ENCODE assay signal across 20 mouse cellular contexts in the genomic region with DNA sequence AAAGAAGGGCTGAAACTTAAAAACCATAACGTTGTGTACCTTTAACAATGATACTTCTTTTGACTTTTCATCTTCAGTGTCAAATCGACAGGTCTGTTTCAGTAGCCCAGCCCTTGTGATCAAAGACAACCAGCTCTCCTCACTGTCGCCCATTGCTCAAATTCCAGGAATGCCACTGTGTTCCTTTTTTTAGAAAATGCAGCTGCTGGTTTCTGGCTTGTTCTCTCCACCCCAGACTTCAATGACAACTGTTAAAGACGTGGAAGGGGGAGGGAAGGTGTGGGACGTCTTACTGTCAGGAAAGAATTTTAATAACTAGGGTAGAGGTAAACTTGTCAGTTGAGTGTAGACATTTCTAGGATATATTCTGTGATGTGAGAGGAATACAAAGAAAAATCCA. TPM values are rescaled to one million over a fixed set of nuclear protein-coding genes. Genes with fewer than 3 reads are reported as not detected.
DNase-seq lines count a peak whose midpoint lies in the region; ATAC-seq lines count a peak whose summit lies in the region.
"Had no signal": no experiment of that assay in that cellular context is flagged by ENCODE, and none has a peak within 500 bp of the region (broad histone marks: within the 10 kb centered on the region; RNA-seq: fewer than 3 reads in every experiment).

No protein-coding gene starts in this region.

- H3K4me2 ChIP-seq in heart, embryonic 14.5 days (ENCODE audit: low read length), result no peak overlapping the region
- H3K4me2 ChIP-seq: forebrain, embryonic 13.5 days; limb, embryonic 15.5 days; midbrain, embryonic 11.5 days; neural tube, embryonic 13.5 days had no signal

- no peaks in the 10 kb centered on the region for H3K9me3 ChIP-seq in heart, embryonic 14.5 days (ENCODE audit: control insufficient read depth, low read length)
- H3K9me3 ChIP-seq: forebrain, embryonic 13.5 days; limb, embryonic 15.5 days; neural tube, embryonic 13.5 days had no signal

- no peak overlapping the region; a peak in 1 of 4 replicates for H3K27ac ChIP-seq in heart, embryonic 14.5 days (replicated peaks in 1 of 2; ENCODE audit: control insufficient read depth in 1 of 2, insufficient read depth in 1 of 2, low read depth in 2 of 2, low read length in 2 of 2)
- H3K27ac ChIP-seq: forebrain, embryonic 13.5 days; hindbrain, postnatal 0 days; limb, embryonic 15.5 days; neural tube, embryonic 13.5 days had no signal

- intact Hi-C loops in left cerebral cortex, postnatal 36 days (cut with DNase I), result no loop called here

- H3K36me3 ChIP-seq in heart, embryonic 14.5 days (ENCODE audit: control insufficient read depth, insufficient read depth, low read length), result no peaks in the 10 kb centered on the region
- H3K36me3 ChIP-seq: limb, embryonic 15.5 days; neural tube, embryonic 13.5 days had no signal

- 33% methylated on average over 5 of the region's 5 CpGs for WGBS in heart, embryonic 14.5 days

- H3K4me3 ChIP-seq in heart, embryonic 14.5 days (ENCODE audit: control insufficient read depth in 1 of 2, insufficient read depth in 1 of 2, low read depth in 1 of 2, low read length in 2 of 2), result no peak overlapping the region
- H3K4me3 ChIP-seq: forebrain, embryonic 13.5 days; limb, embryonic 15.5 days; neural tube, embryonic 13.5 days had no signal

- ATAC-seq in heart, embryonic 14.5 days (ENCODE audit: insufficient number of reproducible peaks, insufficient read depth, low FRiP score, low read depth), result peak; percentile 64; the same call in 1 of the 2 replicates
- ATAC-seq: forebrain, embryonic 13.5 days; hindbrain, postnatal 0 days had no signal

- no peak overlapping the region for H3K9ac ChIP-seq in heart, embryonic 14.5 days (ENCODE audit: low read length)
- H3K9ac ChIP-seq: forebrain, embryonic 13.5 days; limb, embryonic 15.5 days; neural tube, embryonic 13.5 days had no signal

- no peaks in the 10 kb centered on the region for H3K4me1 ChIP-seq in heart, embryonic 14.5 days (ENCODE audit: control insufficient read depth in 2 of 2, insufficient read depth in 2 of 2, low read length in 2 of 2)
- H3K4me1 ChIP-seq: forebrain, embryonic 13.5 days; limb, embryonic 15.5 days; neural tube, embryonic 13.5 days had no signal

- no peaks in the 10 kb centered on the region for H3K27me3 ChIP-seq in heart, embryonic 14.5 days (ENCODE audit: control insufficient read depth, insufficient read depth, low read length)
- H3K27me3 ChIP-seq: CH12.LX; forebrain, embryonic 13.5 days; limb, embryonic 15.5 days; neural tube, embryonic 13.5 days had no signal

- DNase-seq in embryo, embryonic 10 days (ENCODE audit: low spot score), result peak; percentile 14
- no peak for DNase-seq in embryo, embryonic 9.5 days (ENCODE audit: extremely low spot score)
- DNase-seq in lung, postnatal 36 days, result peak; percentile 9
- no peak for DNase-seq in lung, adult 18-20 months
- DNase-seq in skeletal muscle tissue, adult 2 months (ENCODE audit: low read depth, low spot score), result peak; percentile 1
- no peak for DNase-seq in c-Kit-positive CD71-positive TER-119-positive erythroid progenitor cells, embryonic 14.5 days (ENCODE audit: low spot score)
- DNase-seq in left cerebral cortex, postnatal 36 days (ENCODE audit: low spot score in 2 of 2), result no peak
- DNase-seq: adrenal gland, postnatal 14 days; cerebellum, adult 2 months; kidney, adult 8-10 months; kidney, postnatal 25 days; lung, postnatal 4 days; right cerebral cortex, postnatal 14 days had no signal

RNA-seq across cellular contexts. Expression of a gene that starts 16.5 kb away (rescaled TPM):
- polyA plus RNA-seq in heart, embryonic 14.5 days (2014; fragmentation: Nextera tagmentation; extraction: Ambion mirVana), result 0.13 TPM in 1 of 2 replicates, not detected in the other
- under 1 TPM; 0.12 to 0.14 TPM for total RNA-seq in left cerebral cortex, postnatal 36 days (2021)
- total RNA-seq: hindbrain, postnatal 0 days had no signal
- polyA plus RNA-seq: hindbrain, postnatal 0 days had no signal

Comparison
In these comparisons a context has a peak if more than half of its experiments do, and no peak if none do; other contexts are left out.
1. DNase-seq: peak in embryo, embryonic 10 days (single experiment), lung, postnatal 36 days (single experiment) and skeletal muscle tissue, adult 2 months (single experiment); none in embryo, embryonic 9.5 days (single experiment), lung, adult 18-20 months (0 of 2), c-Kit-positive CD71-positive TER-119-positive erythroid progenitor cells, embryonic 14.5 days (single experiment) and left cerebral cortex, postnatal 36 days (0 of 2).